Mouse (Mus musculus): ENCODE results near the gene Smlr1.

The Smlr1 gene

DNA sequence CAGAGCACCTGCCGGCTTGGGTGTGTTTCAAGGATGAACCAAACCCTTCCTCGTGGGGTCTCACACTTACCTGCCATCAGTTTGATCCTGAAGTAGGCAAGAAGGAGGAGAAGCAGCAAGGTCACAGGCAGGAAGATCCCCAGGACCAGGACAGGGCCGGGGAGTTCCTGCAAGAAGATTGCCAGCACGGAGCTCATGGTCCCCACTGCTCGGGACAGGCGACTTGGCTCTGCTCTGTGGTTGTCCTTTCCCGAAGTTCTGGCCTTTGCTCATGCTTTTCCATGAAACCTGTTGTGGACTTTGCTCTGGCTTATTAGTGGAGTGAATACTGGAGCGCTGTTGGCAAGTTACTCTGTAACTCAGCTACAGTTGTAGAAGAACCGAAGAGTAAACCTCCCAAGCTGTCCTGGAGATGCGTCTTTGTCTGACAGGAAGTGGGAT is at the start of gene Smlr1:
TSS of gene Smlr1 (minus strand) at position 377 of the 441 bp plus-strand sequence.
- no peak for DNase-seq (ENCODE audit: low read depth in 2 of 2, low spot score in 2 of 2)

GRCm38 (mm10) chr10:25584899-25585298 is 48.8 kb upstream of the Smlr1 start:
- DNase-seq (ENCODE audit: low read depth in 2 of 2, low spot score in 2 of 2) = no peak

DNA sequence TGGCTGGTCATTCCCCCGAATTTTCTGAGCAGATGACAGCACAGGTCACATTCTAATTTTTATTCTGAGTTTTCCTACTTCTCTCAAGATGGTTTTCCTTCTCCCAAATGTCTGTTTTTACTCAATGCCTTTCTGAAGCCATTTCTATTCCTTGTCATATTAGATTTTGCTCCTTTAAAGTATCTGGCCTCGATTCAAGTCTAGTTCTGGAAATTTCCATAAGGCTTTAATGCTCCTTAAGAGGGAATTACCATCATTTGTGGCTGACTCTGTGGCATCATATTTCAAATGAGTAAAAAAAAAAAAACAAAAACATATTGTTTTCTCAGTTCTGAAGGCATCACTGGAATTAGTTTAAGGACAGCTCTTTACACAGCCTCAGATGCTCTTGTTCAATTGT is 44.0 kb upstream of the Smlr1 start:
- DNase-seq (ENCODE audit: low read depth in 2 of 2, low spot score in 2 of 2) = no peak

DNA sequence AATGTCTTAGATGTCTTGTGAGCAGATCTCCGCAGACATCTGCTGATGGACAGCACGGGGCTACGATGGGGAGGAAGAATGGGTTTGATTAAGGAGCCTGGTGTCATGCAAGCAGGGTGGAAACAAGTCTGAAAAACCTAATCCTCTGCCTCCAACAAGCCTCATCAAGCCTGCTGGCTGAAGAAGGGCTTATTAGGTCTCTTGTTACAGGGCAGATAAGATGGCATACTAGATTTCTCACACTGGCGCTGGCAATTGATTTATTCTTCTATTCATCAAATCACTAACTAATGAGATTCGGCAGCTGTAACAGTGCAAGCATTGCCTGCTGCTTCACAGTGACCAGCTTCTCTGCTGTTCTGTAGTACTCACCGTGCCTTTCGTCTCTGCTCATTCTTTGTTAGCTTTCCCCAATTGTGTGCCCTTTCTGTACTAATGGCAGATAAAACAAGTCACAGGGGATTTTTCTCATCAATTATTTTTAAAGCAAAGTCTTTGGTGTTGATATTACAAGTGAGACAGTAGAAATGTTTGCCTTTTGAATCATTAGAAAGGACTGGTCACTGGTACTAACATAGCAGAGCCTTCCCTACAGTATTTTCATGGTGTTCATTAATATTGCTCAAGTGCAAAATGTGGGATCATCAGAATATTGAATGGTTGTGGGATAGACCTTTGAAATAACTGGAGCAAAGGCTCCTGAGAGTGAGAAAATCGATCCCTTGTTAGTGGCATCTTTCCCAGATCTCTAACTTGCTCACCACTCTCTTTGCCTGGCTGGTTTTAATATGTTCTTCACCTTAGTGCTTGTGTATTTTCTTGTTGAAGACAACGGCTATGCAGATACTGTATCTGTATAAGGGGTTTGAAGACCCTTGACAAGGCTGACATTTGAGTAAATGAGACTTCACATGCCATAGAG is 35.5 kb upstream of the Smlr1 start:
- no peak for DNase-seq (ENCODE audit: low read depth in 2 of 2, low spot score in 2 of 2)

GRCm38 (mm10) chr10:25552936-25553335 is 16.9 kb upstream of the Smlr1 start:
- no peak for DNase-seq (ENCODE audit: low read depth in 2 of 2, low spot score in 2 of 2)

- DNase-seq (ENCODE audit: low read depth in 2 of 2, low spot score in 2 of 2) = no peak
Observed at GRCm38 (mm10) chr10:25541097-25541496, 5.0 kb upstream of the Smlr1 start.

DNA sequence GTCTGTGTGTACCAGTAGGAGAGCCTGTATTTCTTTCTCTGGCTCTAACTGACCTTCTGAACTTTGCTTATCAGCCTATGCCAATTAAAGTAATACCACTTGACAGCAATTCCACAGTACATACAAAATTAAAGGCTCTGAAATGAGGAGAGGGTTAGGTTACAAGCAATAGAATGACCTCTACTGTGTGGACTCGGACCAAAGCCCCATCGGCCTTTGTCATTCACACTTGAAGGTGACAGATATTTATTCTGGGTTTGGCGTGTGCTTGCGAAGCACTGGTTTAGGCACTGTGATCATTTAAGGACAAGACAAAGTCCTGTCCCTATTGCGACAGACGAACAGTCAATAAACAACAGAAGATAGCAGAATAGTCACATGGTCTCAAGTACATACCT is 3.7 kb upstream of the Smlr1 start:
- DNase-seq (ENCODE audit: low read depth in 2 of 2, low spot score in 2 of 2) = no peak

DNA sequence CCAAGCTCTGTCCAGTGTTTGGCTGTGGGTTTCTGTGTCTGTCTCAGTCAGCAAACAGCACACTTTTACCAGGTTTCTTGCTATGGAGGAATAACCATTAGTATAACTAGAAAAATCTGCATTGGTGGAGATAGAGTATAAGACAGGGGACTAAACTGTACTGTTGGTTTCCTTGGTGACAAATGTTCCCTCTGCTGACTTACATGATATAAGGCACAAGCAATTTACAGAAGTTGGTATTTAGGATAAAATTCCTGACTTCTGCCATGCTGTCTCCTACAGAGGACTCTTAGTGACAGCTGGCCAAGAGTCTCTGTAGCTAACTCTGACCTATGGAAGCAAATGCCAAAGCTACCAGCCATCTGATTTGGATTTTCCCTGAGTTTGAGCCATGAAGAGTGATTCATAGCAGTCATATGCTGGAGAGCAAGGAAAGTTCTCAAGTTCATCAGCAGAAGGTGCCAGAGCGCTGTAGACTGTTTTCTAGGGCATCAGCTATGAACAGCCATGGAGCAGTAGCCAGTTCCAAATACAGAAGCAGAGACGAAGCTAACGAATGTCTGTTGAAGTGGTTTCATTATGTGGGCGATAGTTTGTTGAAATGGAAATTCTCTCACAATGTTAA is 3.2 kb upstream of the Smlr1 start:
- DNase-seq (ENCODE audit: low read depth in 2 of 2, low spot score in 2 of 2) = no peak

- no peak for DNase-seq (ENCODE audit: low read depth in 2 of 2, low spot score in 2 of 2)
Observed at GRCm38 (mm10) chr10:25538738-25539137, 2.7 kb upstream of the Smlr1 start.

DNA sequence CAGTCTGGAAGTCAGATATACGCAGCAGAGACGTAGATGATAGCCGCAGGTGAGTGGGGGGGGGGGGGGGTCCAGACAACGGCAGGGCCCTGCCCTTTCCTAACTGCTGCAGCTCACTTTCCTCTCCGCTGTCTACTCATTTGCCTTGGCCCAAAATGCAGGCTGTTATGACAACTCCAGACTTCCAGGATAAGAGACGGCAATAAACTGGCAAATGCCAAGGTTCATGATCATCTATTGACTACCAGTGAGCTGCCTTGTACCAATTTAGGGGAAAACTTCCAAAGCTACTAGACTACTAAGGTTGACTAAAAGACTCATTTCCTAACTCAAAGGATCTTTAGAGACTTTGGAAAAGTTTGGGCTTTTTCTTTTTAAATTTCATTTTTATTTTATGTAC is 554 bp upstream of the Smlr1 start:
- DNase-seq (ENCODE audit: low read depth in 2 of 2, low spot score in 2 of 2) = no peak

- DNase-seq (ENCODE audit: low read depth in 2 of 2, low spot score in 2 of 2) = no peak
Observed at GRCm38 (mm10) chr10:25534467-25534866, 1.6 kb downstream of the Smlr1 start.

GRCm38 (mm10) chr10:25533513-25534246 is 2.4 kb downstream of the Smlr1 start:
- DNase-seq (ENCODE audit: low read depth in 2 of 2, low spot score in 2 of 2) = no peak

- no peak for DNase-seq (ENCODE audit: low read depth in 2 of 2, low spot score in 2 of 2)
Observed at GRCm38 (mm10) chr10:25533105-25533504, 3.0 kb downstream of the Smlr1 start.

- DNase-seq (ENCODE audit: low read depth in 2 of 2, low spot score in 2 of 2) = no peak
Observed at GRCm38 (mm10) chr10:25531335-25531734, 4.7 kb downstream of the Smlr1 start.

GRCm38 (mm10) chr10:25527126-25527525 is 8.9 kb downstream of the Smlr1 start:
- no peak for DNase-seq (ENCODE audit: low read depth in 2 of 2, low spot score in 2 of 2)

- DNase-seq (ENCODE audit: low read depth in 2 of 2, low spot score in 2 of 2) = no peak
Observed at GRCm38 (mm10) chr10:25526622-25527021, 9.4 kb downstream of the Smlr1 start.

DNA sequence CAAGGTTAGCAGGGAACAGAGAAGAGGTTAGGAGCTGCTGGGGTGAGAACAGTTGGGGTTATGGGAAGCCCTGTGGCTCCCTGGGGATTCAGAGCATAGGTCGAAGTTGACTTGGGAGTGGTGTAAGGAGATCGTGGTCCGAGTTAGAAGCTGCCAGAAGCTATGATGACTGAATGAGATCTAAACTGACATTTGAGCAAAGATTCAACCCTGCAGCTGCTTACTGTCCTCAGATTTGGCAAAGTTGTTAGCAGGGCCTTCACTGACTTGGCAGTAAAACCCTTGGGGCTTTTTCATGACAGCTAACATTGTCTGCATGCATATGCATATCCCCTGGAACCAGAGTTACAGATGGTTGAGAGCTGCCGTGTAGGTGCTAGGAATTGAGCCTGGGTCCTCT is 9.9 kb downstream of the Smlr1 start:
- no peak for DNase-seq (ENCODE audit: low read depth in 2 of 2, low spot score in 2 of 2)

DNA sequence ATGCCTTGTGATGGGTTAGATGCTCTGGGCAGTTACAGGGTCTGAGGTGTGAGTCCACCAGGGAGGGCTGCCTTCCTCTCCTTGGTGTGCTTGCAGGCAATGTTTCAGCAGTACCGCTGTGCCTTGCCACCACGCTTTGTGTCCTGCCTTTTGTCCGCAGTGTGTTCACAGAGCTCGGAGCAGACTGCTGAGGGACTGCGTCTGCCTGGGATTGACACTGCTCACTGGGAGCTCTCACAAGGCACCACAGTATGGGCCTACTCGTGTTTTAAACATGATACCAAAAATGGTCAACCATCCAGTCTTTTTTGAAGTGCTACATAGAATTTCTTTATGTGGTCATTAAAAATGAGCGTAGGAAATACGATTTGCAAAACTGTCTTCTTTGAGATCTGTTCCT is 12.3 kb downstream of the Smlr1 start:
- DNase-seq (ENCODE audit: low read depth in 2 of 2, low spot score in 2 of 2) = no peak

DNA sequence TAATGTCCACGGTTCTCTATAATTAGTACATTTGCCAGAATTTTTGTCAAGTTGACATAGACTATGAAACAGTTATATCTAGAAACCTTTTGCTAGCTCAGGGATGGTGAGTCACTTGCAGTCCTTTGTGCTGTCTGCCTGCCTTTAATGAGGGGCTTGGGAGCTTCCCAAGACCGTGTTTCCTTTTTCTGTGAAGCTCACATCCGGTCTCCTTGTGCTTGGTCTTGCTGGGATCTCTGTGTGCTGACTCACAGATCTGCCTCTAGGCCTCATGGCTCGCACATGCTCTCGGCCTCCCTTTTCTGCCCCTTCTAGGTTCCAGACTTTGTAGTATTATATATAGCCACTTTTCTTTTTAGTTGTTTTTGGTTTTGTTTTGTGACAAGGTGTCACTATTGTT is 15.6 kb downstream of the Smlr1 start:
- DNase-seq (ENCODE audit: low read depth in 2 of 2, low spot score in 2 of 2) = no peak

DNA sequence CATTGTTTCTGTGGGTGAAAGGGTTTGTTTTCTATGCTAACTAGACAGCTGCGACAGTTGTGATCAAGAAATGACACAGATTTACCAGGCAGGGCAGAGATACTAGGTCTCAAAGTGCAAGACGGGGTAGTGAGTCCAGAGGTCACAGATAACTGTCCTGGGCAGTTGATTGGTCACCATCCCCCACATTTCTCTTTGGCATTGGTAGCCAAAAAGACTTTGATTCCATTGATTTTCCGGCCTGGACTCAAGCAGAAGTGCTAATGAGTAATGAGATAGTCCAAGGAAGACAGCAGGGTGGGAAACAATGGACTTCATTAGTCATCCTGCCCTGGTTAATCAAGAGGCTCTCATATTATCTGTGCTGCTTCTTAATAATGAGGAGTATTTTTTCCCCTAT is 16.1 kb downstream of the Smlr1 start:
- DNase-seq (ENCODE audit: low read depth in 2 of 2, low spot score in 2 of 2) = no peak

DNA sequence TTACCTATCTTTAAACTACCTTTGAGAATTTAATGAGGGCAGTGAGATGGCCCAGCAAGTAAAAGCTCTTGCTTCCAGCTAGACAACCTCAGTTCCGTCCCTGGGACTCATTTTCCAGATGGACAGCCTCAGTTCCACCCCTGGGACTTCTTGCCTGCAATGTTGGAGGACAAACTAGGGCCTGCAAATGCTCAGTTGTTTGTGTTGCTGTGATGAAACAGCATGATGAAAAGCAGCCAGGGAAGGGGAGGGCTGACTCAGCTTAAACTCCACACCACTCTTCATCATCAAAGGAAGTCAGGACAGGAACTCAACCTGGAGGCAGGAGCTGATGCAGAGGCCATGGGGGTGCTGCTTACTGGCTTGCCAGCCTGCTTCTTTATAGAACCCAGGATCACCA is 22.2 kb downstream of the Smlr1 start:
- DNase-seq (ENCODE audit: low read depth in 2 of 2, low spot score in 2 of 2) = no peak

- DNase-seq (ENCODE audit: low read depth in 2 of 2, low spot score in 2 of 2) = no peak
Observed at GRCm38 (mm10) chr10:25503250-25503649, 32.8 kb downstream of the Smlr1 start.
